Mouse (Mus musculus): ENCODE data around the gene Plpp2. TPM values are rescaled to one million over a fixed set of nuclear protein-coding genes. Genes with fewer than 3 reads are reported as not detected.

Plpp2 gene
- polyA plus RNA-seq, 1 experiment from 2014 or later = 10.9 TPM

Small RNA genes within 50 kb of the gene (microRNA-seq; reads per million reads assigned to microRNA genes)
- not detected for gene Mir6909

Other genes starting within 250 kb of the Plpp2 start
- gene Vmn2r82, start 177.3 kb downstream of the Plpp2 start, polyA plus RNA-seq (2015; fragmentation: Nextera tagmentation; extraction: Ambion mirVana) = not detected in 2 replicates
- not detected in 2 replicates for gene Vmn2r83, start 65.1 kb downstream of the Plpp2 start, polyA plus RNA-seq (2015; fragmentation: Nextera tagmentation; extraction: Ambion mirVana)
- gene Mier2, start 21.4 kb upstream of the Plpp2 start, polyA plus RNA-seq (2015; fragmentation: Nextera tagmentation; extraction: Ambion mirVana) = 32.9 and 33.5 TPM in 2 replicates
- not detected in 2 replicates for gene Theg, start 53.5 kb upstream of the Plpp2 start, polyA plus RNA-seq (2015; fragmentation: Nextera tagmentation; extraction: Ambion mirVana)
- not detected in 2 replicates for gene C2cd4c, start 80.2 kb upstream of the Plpp2 start, polyA plus RNA-seq (2015; fragmentation: Nextera tagmentation; extraction: Ambion mirVana)
- 1.9 and 2.6 TPM in 2 replicates for gene Shc2, start 104.1 kb upstream of the Plpp2 start, polyA plus RNA-seq (2015; fragmentation: Nextera tagmentation; extraction: Ambion mirVana)
- gene Odf3l2, start 111.9 kb upstream of the Plpp2 start, polyA plus RNA-seq (2015; fragmentation: Nextera tagmentation; extraction: Ambion mirVana) = not detected in 2 replicates
- 0.82 and 1.2 TPM in 2 replicates for gene Madcam1, start 130.8 kb upstream of the Plpp2 start, polyA plus RNA-seq (2015; fragmentation: Nextera tagmentation; extraction: Ambion mirVana)
- gene Tpgs1, start 135.6 kb upstream of the Plpp2 start, polyA plus RNA-seq (2015; fragmentation: Nextera tagmentation; extraction: Ambion mirVana) = 41.4 and 43.1 TPM in 2 replicates
- 122 and 136 TPM in 2 replicates for gene Cdc34, start 148.4 kb upstream of the Plpp2 start, polyA plus RNA-seq (2015; fragmentation: Nextera tagmentation; extraction: Ambion mirVana)
- 0.67 and 1.0 TPM in 2 replicates for gene Gzmm, start 155.2 kb upstream of the Plpp2 start, polyA plus RNA-seq (2015; fragmentation: Nextera tagmentation; extraction: Ambion mirVana)
- 1,093 and 1,212 TPM in 2 replicates for gene Bsg, start 170.7 kb upstream of the Plpp2 start, polyA plus RNA-seq (2015; fragmentation: Nextera tagmentation; extraction: Ambion mirVana)
- 0.06 and 0.09 TPM in 2 replicates for gene Hcn2, start 182.8 kb upstream of the Plpp2 start, polyA plus RNA-seq (2015; fragmentation: Nextera tagmentation; extraction: Ambion mirVana)
- 30.2 and 30.9 TPM in 2 replicates for gene Polrmt, start 212.8 kb upstream of the Plpp2 start, polyA plus RNA-seq (2015; fragmentation: Nextera tagmentation; extraction: Ambion mirVana)
- 0.17 TPM in 1 of 2 replicates, not detected in the other for gene Fgf22, start 221.3 kb upstream of the Plpp2 start, polyA plus RNA-seq (2015; fragmentation: Nextera tagmentation; extraction: Ambion mirVana)
- gene Rnf126, start 233.2 kb upstream of the Plpp2 start, polyA plus RNA-seq (2015; fragmentation: Nextera tagmentation; extraction: Ambion mirVana) = 61.4 and 66.3 TPM in 2 replicates
- gene Fstl3, start 243.5 kb upstream of the Plpp2 start, polyA plus RNA-seq (2015; fragmentation: Nextera tagmentation; extraction: Ambion mirVana) = 23.8 and 27.3 TPM in 2 replicates